Mouse (Mus musculus) heart, embryonic 14.5 days (tissue): ENCODE measurements at regions not wholly inside any gene's neighbourhood (a gene's known extent, or its start where the extent isn't known, plus 50 kb on each side); places are given as distances from the start of the nearest gene placed in this dataset.
"Not testable (repeated sequence)": the region's sequence is repeated elsewhere in the genome, so short reads cannot be mapped to it uniquely, and the experiment has no call there.

Experiments
- ATAC-seq: fragments of 200-750 bp; cut with Nextera tagmentation; 2 replicates; pipeline ENCODE4 v1.8.0; 2017; ENCODE audit warnings: low read depth, moderate TSS enrichment; ENCODE audit not compliant: insufficient number of reproducible peaks, insufficient read depth, low FRiP score
- H3K27ac ChIP-seq, 2 experiments: fragments of 200-500 bp in 1 of 2; fragments of 300-500 bp in 1 of 2; sonication (generic) in 1 of 2; replicated peaks in 1 of 2; 2 replicates each; pipeline ENCODE4 v1.5.1; 2012 to 2014; ENCODE audit warnings: low read depth in 2 of 2, low read length in 2 of 2, control low read depth in 1 of 2, mild to moderate bottlenecking in 1 of 2, mixed read lengths in 1 of 2; ENCODE audit not compliant: control insufficient read depth in 1 of 2, insufficient read depth in 1 of 2
- H3K27me3 ChIP-seq: fragments of 300-500 bp; sonication (generic); 2 replicates; pipeline ENCODE4 v1.6.1; 2014; ENCODE audit warnings: mild to moderate bottlenecking, low read length, control low read depth; ENCODE audit not compliant: control insufficient read depth, insufficient read depth
- H3K36me3 ChIP-seq: fragments of 300-500 bp; sonication (generic); 2 replicates; pipeline ENCODE4 v1.6.1; 2014; ENCODE audit warnings: mild to moderate bottlenecking, control low read depth, low read length, mixed read lengths; ENCODE audit not compliant: control insufficient read depth, insufficient read depth
- H3K4me1 ChIP-seq, 2 experiments: fragments of 200-500 bp in 1 of 2; fragments of 300-500 bp in 1 of 2; sonication (generic) in 1 of 2; 2 replicates each; pipeline ENCODE4 v1.6.1; 2012 to 2014; ENCODE audit warnings: low read length in 2 of 2, control low read depth in 1 of 2, mixed read lengths in 1 of 2; ENCODE audit not compliant: control insufficient read depth in 2 of 2, insufficient read depth in 2 of 2
- H3K4me2 ChIP-seq: fragments of 300-500 bp; sonication (generic); 2 replicates; pipeline ENCODE4 v1.6.1; 2014; ENCODE audit warnings: mild to moderate bottlenecking, low read length
- H3K4me3 ChIP-seq, 2 experiments: fragments of 200-500 bp in 1 of 2; fragments of 300-500 bp in 1 of 2; sonication (generic) in 1 of 2; 2 replicates each; pipeline ENCODE4 v1.5.1; 2012 to 2014; ENCODE audit warnings: low read length in 2 of 2, mild to moderate bottlenecking in 2 of 2, control low read depth in 1 of 2, low read depth in 1 of 2, moderate library complexity in 1 of 2; ENCODE audit not compliant: control insufficient read depth in 1 of 2, insufficient read depth in 1 of 2
- H3K9ac ChIP-seq: fragments of 300-500 bp; sonication (generic); 2 replicates; pipeline ENCODE4 v1.6.1; 2014; ENCODE audit warnings: mild to moderate bottlenecking, low read length
- H3K9me3 ChIP-seq: fragments of 300-500 bp; sonication (generic); 2 replicates; pipeline ENCODE4 v1.6.1; 2016; ENCODE audit warnings: low read length, control low read depth; ENCODE audit not compliant: control insufficient read depth
- WGBS: fragments of 180-500 bp; shearing (Covaris S2); extraction: QIAGEN DNeasy Blood & Tissue Kit; methylation state at CpG from one replicate; pipeline ENCODE4 v1.1.7; 2014; 5-methylcytosine and 5-hydroxymethylcytosine counted together

DNA sequence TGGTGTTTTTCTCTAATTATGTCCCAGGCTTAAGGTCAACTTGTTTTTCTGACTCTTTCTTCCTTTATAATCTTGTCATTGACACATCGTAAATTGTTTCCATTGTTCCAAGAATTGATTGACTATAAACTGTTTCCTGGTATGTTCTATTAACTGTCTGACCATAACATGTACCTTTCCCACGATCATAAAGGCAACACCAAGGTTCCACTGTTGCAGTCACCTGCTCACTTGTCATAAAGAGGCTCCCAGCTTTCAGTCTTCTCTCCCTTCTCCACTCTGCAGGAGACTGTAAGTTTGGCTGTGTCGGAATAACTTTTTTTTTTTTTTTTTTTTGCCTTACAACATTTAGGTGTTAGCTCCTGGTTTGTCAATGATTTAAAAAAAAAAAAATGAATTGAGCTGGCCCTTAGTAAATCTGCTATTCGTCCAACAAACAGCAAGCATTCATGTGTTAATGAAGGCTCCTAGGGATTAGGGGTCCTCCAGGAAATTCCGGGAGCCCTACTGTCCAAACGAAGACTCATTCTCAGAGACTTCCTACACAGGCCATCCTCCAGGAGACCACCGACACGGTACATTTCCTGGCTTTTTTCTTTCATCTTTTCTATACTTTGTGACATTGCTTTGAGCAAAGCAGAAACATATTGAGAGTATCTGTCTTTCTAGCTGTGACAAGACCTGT, 122.2 kb upstream of the Trim24 start:
- no peak overlapping the region for H3K9ac ChIP-seq
- ATAC-seq: no peak
- no peaks in the 10 kb centered on the region for H3K27me3 ChIP-seq
- no peak overlapping the region for H3K4me3 ChIP-seq
- no peak overlapping the region for H3K27ac ChIP-seq
- H3K4me1 ChIP-seq: no peaks in the 10 kb centered on the region
- 76% methylated on average over 8 of the region's 8 CpGs for WGBS
- peaks cover 7% of the 10 kb centered on the region; the same call in 1 of the 2 replicates for H3K9me3 ChIP-seq
- H3K4me2 ChIP-seq: no peak overlapping the region
- H3K36me3 ChIP-seq: no peaks in the 10 kb centered on the region

DNA sequence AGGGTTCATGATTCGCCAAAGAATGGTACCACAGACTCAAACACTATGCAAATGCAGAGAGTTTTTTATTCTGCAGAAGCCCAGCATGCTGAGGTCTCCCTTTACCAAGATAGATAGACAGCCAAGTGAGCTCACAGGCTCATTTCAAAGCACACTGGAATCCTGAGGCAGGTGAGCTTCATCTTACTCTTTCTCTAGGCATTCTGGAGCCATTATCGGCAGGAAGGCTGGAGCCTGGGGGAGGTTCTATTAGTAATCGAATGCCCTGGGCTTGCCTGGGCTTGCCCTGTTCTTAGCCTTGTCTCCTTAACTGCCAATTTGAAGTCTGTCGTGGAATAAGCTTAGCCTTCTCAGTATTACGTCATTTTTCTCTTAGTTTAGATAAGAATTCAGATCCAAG, 121.6 kb upstream of the Trim24 start:
- Histone ChIP-seq H3K36me3 (no peaks in the 10 kb centered on the region), H3K27ac (no peak overlapping the region), H3K9me3 (peaks cover 7% of the 10 kb centered on the region; the same call in 1 of the 2 replicates), H3K4me1 (no peaks in the 10 kb centered on the region), H3K4me3 (no peak overlapping the region), H3K27me3 (no peaks in the 10 kb centered on the region), H3K9ac (no peak overlapping the region), H3K4me2 (no peak overlapping the region)
- WGBS: 86% methylated on average over 5 of the region's 5 CpGs
- no peak for ATAC-seq

DNA sequence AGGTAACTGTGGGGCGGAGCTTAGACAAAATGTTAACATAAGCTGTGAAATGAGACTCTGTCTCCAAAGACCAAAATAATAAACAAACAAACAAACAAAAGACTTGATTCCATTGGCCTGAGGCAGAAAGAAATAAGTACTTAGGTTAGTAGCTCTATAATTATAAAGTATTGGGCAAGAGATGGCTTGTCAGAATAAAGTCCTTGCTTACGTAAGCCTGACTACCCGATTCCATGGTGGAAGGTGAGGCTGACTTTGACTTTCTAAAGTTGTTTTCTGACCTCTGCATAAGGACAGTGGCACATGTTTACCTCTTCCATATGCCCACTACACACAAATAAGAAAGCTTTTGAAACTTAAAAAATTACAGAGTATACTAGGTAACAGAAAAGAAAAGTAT, 120.3 kb upstream of the Trim24 start:
- H3K9ac ChIP-seq: no peak overlapping the region
- ATAC-seq: no peak
- H3K4me1 ChIP-seq: no peaks in the 10 kb centered on the region
- H3K4me3 ChIP-seq: no peak overlapping the region
- H3K4me2 ChIP-seq: no peak overlapping the region
- no peaks in the 10 kb centered on the region for H3K36me3 ChIP-seq
- H3K9me3 ChIP-seq: peaks cover 7% of the 10 kb centered on the region; the same call in 1 of the 2 replicates
- WGBS: 94% methylated on average over 3 of the region's 3 CpGs
- H3K27me3 ChIP-seq: no peaks in the 10 kb centered on the region
- H3K27ac ChIP-seq: no peak overlapping the region

DNA sequence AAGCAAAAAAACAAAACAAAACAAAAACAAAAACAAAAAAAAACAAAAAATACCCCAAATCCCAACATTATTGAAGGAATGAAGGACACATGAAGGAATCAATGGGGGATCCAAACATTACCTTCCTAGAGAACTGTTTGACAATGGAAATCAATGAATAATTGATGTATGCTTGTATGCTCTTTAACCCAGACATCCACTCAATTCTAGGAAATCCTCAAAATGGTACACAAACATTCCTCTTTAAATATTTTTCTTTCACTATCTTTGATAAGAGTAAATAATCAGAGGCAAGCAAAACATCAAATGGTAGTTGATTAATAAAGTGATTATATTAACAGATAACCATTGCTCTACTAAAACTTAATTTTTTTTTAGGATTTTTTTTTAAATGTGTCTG, 118.9 kb upstream of the Trim24 start:
- H3K27ac ChIP-seq: no peak overlapping the region
- no peak overlapping the region for H3K4me2 ChIP-seq
- H3K4me3 ChIP-seq: no peak overlapping the region
- no peaks in the 10 kb centered on the region for H3K27me3 ChIP-seq
- no peaks in the 10 kb centered on the region for H3K4me1 ChIP-seq
- ATAC-seq: no peak
- H3K9ac ChIP-seq: no peak overlapping the region
- no peaks in the 10 kb centered on the region for H3K36me3 ChIP-seq
- peaks cover 5% of the 10 kb centered on the region; the same call in 1 of the 2 replicates for H3K9me3 ChIP-seq

DNA sequence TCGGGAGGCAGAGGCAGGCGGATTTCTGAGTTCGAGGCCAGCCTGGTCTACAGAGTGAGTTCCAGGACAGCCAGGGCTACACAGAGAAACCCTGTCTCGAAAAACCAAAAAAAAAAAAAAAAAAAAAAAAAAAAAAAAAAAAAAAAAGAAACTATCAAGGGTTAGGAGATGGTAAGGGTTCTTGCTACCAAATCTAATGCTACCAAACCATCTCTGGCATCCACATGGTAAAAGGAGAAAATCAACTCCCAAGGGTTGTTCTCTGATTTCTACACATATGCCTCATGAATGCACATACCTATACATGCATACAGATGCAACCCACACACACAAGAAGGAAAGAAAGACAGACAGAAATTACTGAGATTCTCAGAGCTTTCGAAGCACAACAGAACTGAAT, 109.6 kb upstream of the Trim24 start:
- WGBS: 72% methylated on average over 4 of the region's 5 CpGs
- ATAC-seq: not testable (repeated sequence)

DNA sequence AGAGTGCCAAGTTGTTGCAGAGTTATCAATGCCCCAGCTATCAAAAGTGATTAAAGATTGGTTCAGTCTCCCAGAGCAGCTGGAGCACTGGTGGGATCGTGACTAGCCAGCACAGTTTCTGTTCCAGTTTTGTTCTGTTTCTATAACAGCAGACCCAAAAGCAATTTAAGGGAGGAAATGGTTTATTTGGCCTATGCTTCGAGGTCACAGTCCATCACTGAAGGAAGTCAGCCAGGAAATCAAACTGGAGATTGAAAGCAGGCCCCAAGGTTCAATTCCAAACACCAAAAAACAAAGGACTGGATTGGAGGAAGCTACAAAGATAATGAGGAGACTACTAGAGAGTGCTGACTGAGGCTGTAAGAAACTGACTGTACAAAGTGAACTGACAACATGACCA, 107.6 kb upstream of the Trim24 start:
- Histone ChIP-seq H3K4me2 (no peak overlapping the region), H3K4me3 (no peak overlapping the region), H3K36me3 (no peaks in the 10 kb centered on the region), H3K27ac (no peak overlapping the region), H3K27me3 (no peaks in the 10 kb centered on the region), H3K9me3 (no peaks in the 10 kb centered on the region), H3K9ac (no peak overlapping the region), H3K4me1 (no peaks in the 10 kb centered on the region)
- no peak for ATAC-seq
- WGBS: 42% methylated on average over 2 of the region's 2 CpGs

More for the DNA sequence above, 109.6 kb upstream of the Trim24 start:
- not testable (repeated sequence) for H3K27me3 ChIP-seq, H3K4me2 ChIP-seq, H3K4me1 ChIP-seq, H3K36me3 ChIP-seq, H3K27ac ChIP-seq, H3K4me3 ChIP-seq, H3K9ac ChIP-seq, H3K9me3 ChIP-seq

DNA sequence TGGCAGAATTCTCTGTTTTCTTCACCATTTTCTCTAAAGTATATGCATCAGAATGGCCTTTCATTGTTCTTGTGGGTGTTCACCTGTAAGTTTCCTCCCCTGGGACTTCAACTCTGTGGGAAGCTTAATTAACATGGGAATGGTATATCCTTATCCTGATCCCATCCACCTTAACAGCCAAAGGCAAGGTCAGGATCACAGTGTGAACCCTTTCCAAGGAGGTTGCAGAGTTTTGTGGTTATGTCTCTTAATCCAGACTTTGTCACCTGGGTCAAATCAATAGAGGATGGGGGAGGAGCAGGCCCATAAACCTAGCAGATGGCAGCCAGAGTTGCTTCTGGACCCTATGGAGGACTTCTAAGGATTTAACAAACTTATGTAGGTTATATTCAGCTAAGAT, 102.9 kb upstream of the Trim24 start:
- no peaks in the 10 kb centered on the region for H3K27me3 ChIP-seq
- no peak overlapping the region for H3K9ac ChIP-seq
- no peak overlapping the region for H3K4me2 ChIP-seq
- no peaks in the 10 kb centered on the region for H3K4me1 ChIP-seq
- no peaks in the 10 kb centered on the region for H3K36me3 ChIP-seq
- H3K9me3 ChIP-seq: no peaks in the 10 kb centered on the region
- no peak overlapping the region for H3K27ac ChIP-seq
- no peak overlapping the region for H3K4me3 ChIP-seq
- no peak for ATAC-seq

DNA sequence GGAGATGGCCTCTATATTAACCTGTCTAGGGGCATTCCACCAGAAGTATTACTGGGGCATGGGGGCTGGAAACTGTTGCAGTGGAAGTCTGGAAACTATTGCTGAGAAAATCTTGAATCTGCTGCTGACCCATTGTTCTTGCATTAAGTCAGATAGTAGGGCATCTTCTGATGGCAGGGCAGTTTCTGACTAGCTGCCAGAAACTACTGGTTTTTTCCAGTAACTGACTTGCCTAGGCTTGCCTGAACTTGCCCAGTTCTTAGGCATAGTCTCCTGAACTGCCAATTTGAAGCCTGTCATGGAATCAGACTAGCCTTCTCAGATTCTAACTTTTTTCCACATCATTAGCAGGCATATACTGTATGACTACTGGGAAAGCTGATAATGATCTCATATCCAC, 97.3 kb upstream of the Trim24 start:
- no peak for ATAC-seq
- no peaks in the 10 kb centered on the region for H3K27me3 ChIP-seq
- H3K9ac ChIP-seq: no peak overlapping the region
- no peak overlapping the region for H3K27ac ChIP-seq
- H3K4me2 ChIP-seq: no peak overlapping the region
- no peaks in the 10 kb centered on the region for H3K36me3 ChIP-seq
- no peak overlapping the region for H3K4me3 ChIP-seq
- H3K4me1 ChIP-seq: no peaks in the 10 kb centered on the region
- peaks cover 8% of the 10 kb centered on the region; the same call in 1 of the 2 replicates for H3K9me3 ChIP-seq
